Mouse (Mus musculus) right cerebral cortex, postnatal 10 days (tissue): ENCODE data around the gene Ski.

ENCODE experiments used
- DNase-seq, 2 experiments: peaks; one replicate each; pipeline ENCODE4 v3.0.0; 2021; ENCODE audit warnings: low spot score in 2 of 2

Ski gene

DNA sequence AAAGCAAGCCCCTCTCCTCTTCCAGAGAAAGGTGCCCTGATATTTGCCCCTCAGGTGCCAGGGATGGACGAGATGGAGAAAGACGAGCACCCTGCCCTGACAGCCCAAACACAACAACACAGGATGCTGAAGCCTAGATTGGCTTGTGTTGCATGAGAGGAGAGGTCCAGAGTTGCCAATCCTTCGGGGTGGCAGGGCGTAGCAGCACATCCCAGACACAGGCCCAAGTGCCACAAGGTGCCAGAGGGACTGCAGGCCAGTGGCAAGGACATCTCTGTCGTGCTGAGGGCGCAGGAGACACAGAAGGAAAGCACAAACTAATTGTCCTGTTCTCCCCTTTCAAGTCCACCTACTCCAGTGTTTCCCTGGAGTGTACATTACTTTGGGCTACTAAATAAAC is 8.2 kb downstream of the Ski start:
- no peak for DNase-seq

GRCm38 (mm10) chr4:155213752-155214054 is 8.7 kb downstream of the Ski start:
- peak in 1 of 2 experiments; percentile 71 for DNase-seq

DNA sequence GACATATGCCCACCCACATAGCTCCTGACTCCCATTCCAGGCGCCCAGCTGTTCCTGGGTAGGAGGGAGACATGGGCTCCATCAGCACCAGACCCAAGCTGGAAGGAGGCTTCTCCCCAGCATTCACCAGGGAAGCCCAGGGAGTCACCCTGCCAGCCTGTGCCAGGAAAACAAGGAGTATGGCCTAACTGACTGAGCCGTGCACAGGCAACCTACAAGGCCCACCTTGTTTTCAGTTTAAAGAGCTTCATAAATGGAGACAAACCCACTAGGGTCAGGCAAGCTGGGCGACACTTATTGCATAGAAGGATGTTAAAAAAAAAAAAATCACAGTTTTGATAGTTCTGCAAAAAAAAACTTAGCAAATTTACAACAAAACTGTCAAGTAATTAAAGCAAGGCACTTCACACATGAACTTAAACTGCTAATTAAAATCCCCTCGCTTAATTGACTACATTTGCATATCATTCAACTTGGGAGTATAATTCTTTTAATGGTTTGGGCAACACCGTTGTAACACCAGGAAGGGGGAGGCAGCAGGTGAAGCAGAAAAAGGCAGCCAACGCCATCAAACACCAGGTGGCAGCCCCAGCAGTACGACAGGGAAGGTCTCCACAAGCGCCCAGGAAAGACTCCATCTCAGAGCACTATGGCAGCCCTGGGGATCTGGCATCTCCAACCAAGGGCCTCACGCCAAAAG is 9.2 kb downstream of the Ski start:
- DNase-seq = peak in 1 of 2 experiments; percentile 59

DNA sequence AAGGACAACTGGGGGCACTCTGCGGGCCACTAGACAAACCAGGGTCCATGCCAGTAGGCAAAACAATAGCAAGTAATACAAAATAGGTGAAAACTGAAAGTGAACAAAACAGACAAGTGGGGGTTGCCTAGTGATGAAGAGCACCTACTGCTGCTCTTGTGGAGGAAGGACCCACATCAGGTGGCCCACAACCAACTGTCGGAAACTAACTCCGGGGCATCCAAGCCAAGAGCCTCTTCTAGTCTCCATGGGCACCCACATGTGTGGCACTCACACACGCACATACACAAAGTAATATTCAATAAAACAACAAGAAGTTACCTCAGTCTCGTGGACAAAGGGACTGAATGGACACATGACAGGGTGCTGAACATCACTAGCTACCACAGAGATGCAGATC is 12.9 kb downstream of the Ski start:
- DNase-seq = no peak

DNA sequence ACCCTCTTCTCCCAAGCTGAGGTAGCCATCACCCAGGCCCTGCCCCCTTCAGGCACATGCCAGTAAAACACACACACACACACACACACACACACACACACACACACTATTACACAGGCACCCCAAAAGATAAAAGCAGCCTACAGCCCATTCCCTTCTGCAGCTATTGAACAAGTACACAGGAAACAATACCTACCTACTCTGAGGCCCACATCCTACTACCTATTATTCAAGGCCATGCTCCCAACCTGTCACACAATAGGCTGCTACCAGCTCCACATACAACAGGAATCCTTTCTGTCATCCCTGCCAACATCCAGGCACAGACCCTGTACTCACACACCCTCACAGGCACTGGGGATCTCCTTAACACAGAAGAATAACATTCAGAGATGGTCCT is 13.3 kb downstream of the Ski start:
- no peak for DNase-seq

- no peak for DNase-seq
Observed at GRCm38 (mm10) chr4:155208613-155209012, 13.8 kb downstream of the Ski start.

GRCm38 (mm10) chr4:155207841-155208240 is 14.6 kb downstream of the Ski start:
- DNase-seq = no peak

- no peak for DNase-seq
Observed at GRCm38 (mm10) chr4:155206498-155206897, 15.9 kb downstream of the Ski start.

- DNase-seq = no peak
Observed at GRCm38 (mm10) chr4:155205919-155206318, 16.5 kb downstream of the Ski start.

GRCm38 (mm10) chr4:155201764-155202163 is 20.6 kb downstream of the Ski start:
- DNase-seq = no peak

GRCm38 (mm10) chr4:155200861-155201390 is 21.5 kb downstream of the Ski start:
- DNase-seq = no peak

GRCm38 (mm10) chr4:155197726-155198125 is 24.7 kb downstream of the Ski start:
- no peak for DNase-seq

GRCm38 (mm10) chr4:155195204-155195603 is 27.2 kb downstream of the Ski start:
- no peak for DNase-seq

GRCm38 (mm10) chr4:155190275-155190674 is 32.1 kb downstream of the Ski start:
- no peak for DNase-seq

DNA sequence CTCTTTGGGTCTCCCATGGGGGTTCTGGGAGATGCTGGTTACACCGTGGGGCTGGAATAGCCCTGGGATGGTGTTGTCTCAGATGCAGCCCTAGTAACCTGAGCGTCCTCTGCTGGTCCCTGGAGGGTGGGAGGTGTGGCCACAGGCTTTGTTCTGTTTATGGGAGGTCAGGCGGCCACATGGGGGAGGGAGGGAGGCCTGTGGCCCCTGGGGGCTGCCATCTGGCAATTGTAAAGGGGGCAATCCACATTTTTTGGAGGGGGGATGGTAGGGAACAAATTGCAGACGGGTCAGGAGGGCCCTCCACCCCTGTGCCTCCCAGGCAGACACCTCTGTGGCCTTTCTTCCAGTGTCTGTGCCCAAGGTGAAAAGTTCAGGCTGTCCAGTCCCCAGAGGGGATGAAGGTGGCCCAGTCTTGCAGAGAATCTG is 32.7 kb downstream of the Ski start:
- DNase-seq = no peak

- no peak for DNase-seq
Observed at GRCm38 (mm10) chr4:155188803-155189202, 33.6 kb downstream of the Ski start.

DNA sequence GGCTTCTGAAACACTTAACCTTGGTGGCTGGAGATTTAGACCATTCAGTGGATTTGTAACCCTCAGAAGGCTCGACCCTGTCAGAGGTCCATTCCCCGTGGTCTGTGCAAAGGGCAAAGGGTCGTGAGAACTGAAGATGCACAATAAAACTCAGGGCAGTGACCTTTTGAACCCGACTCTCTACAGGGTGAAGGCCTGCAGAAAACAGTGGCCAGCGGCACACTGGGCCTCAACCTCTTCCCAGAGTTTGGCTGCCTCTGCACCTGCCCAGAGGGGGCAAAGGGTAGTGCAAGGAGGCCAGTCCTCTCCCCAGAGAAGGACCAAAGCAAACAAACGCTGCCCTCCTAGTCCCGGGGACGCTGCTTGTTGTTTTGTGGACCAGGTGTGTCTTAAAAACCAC is 34.1 kb downstream of the Ski start:
- no peak for DNase-seq

- no peak for DNase-seq
Observed at GRCm38 (mm10) chr4:155187192-155187674, 35.2 kb downstream of the Ski start.

- DNase-seq = no peak
Observed at GRCm38 (mm10) chr4:155185845-155186244, 36.5 kb downstream of the Ski start.

DNA sequence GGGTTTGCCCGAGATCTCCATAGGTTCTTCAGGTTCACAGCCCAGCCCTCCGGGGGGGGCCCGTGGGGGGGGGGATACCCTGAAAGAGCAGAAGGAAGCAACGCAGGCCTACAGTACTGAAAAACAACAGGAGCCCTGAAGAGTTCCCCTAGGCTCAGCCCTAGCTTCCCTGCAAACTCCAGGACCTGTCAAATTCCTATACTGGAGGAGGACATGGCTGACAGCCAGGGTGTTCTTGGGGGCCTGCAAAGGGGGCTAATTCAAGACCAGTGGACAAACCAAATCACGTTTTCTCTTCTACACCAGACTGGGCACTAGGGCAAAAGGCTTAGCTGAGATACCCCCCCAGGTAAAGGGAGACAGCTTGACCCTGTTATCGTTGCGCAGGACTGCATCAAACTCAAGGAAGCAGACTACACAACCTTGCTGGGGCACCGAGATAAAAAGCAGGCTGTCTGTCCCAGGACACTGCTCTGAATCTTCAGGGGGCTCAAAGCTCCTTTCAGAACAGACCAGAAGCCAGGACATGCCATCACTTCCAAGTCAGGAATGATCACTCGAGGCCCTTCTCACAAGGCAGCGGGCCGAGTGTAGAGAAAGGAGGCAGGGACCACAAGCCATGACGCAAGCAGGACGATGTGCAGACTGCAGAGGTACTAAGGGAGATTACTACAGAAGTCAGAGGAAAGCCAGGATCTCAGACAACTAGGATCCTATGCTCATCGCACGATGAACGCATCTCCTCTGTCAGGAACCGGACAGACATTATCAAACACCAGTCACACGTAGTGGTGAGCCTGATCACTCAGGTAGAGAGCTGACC is 37.9 kb downstream of the Ski start:
- no peak for DNase-seq

DNA sequence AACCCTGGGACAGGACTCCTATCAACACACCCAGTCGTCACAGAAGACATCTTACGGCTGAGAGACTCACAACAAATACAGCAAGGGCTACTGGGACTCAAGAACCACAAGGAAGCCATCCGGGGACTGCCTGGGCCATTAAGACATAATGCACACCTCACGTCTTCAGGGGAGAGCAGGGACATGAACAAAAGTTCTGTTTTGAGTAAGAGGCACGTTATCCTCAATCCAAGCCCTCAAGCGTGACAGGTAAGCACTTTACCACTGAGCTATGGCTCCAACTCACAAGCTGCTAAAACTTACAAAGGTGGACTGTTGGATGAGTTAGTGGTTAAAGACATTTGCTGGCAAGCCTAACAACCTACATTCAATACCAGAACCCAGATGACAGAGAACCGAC is 39.2 kb downstream of the Ski start:
- no peak for DNase-seq

DNA sequence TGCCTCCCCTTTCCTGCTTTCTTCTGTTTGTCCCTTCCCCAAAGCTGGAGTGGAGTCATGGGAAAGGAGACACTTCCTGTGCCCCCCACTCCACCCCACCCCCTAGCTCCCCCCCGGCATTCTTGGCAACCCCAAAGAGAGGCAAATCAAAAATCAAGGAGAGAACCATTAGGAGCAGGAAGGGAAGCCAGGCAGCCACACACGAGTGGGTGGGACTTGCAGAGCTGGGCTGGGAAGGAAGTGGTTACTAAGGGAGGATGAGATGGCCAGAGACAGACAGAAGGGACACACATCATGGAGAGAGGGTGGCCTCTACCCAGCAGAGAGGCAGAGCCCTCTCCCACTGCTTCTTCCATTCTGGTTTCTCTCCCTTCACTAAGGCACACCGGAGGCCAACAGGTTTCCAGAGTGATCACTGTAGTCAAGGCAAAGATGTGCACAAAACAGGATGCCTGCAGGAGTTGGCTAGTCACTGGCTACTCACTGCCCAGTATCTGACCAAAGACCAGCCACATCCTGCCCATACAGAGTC is 43.3 kb downstream of the Ski start:
- DNase-seq = no peak

DNA sequence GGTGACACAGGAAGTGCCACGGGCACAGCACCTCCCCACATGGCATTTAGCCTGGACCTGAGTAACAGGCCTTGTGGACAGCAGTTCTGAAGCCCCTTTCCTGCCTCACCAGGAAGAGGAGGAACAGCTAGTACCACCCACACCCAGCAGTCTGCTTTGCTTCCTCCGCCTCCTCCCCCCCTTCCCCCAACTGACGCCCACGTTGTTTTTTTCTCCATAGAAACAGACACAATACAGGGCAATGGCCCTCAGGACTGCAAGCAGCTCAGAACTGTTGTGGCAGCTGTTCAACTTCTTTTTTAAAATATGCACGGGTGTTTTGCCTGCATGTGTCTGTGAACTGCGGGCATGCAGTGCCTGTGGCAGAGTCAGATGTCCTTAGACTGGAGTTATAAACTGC is 44.1 kb downstream of the Ski start:
- DNase-seq = peak; percentile 54 to 74
